Mouse (Mus musculus): ENCODE data around the gene Epb41l1. TPM values are rescaled to one million over a fixed set of nuclear protein-coding genes. Genes with fewer than 3 reads are reported as not detected.
A peak's percentile ranks its signal among the peaks of the same experiment; 100 is the strongest.

Epb41l1 gene
- polyA plus RNA-seq, 1 experiment from 2014 or later: 1.0 TPM

DNA sequence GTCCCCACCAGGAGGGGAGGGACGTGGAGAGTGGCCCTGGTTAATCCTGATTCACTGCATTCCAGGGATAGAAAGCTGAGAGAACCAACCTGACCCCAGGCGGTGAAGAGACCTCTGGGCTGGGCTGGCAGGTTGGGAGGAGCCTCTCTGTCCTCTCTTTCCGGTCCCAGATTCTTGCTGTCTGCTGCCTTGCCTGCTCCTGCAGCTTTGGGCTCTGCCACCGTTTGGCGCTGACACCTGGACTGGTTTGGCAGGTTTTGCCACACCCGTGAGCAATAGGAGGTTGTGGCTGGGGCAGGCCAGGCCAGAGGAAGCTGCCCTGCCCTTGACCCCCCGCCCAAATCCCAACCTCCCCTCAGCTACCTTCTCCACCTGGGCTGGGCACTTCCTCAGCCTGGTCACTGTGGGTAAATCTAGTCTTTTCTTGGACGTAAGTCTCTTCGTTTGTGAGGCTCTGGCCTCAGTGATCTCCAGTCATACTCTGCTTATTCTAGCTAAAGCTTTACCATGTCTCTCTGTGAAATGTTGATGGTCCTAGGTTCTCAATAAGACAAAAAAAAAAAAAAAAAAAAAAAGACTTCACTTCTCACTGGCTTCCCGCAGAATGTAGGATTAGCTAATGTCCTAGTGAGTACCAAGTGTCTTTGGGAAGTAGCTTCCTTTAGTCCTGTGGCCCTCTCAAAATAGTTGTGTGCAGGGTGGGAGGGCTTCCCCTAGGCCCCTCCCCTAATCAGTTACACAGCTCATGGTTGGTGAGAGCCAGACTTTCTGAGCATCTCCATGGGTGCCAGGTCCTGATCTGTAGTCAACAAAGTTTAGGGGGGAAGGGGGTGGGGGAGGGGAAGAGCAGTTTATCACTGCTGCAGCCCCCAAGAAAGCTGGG, 26.9 kb downstream of the Epb41l1 start:
- Histone ChIP-seq H3K36me3 (peaks cover 6% of the 10 kb centered on the region; the same call in 1 of the 2 replicates), H3K4me2 (no peak overlapping the region), H3K4me3 (no peak overlapping the region), H3K9ac (no peak overlapping the region), H3K9me3 (replicated peaks) (no peaks in the 10 kb centered on the region), H3K27me3 (replicated peaks) (0 out of 2 replicates have a peak, but pooled peaks cover 4% of the 10 kb centered on the region), H3K4me1 (peaks cover 11% of the 10 kb centered on the region; the same call in 1 of the 2 replicates), H3K27ac (no peak overlapping the region)
- 13% methylated on average over 10 of the region's 10 CpGs for WGBS (ENCODE audit: insufficient replicate concordance)
- no peak for ATAC-seq

- no peak overlapping the region for H3K9ac ChIP-seq
- no peak for ATAC-seq
- 0 out of 2 replicates have a peak, but pooled peaks cover 4% of the 10 kb centered on the region for H3K27me3 ChIP-seq (replicated peaks)
- no peak overlapping the region for H3K4me2 ChIP-seq
- H3K4me1 ChIP-seq: peaks cover 7% of the 10 kb centered on the region; the same call in 1 of the 2 replicates
- H3K27ac ChIP-seq: no peak overlapping the region
- H3K4me3 ChIP-seq: no peak overlapping the region
- no peaks in the 10 kb centered on the region for H3K36me3 ChIP-seq
- no peaks in the 10 kb centered on the region for H3K9me3 ChIP-seq (replicated peaks)
- 69% methylated on average over 13 of the region's 13 CpGs for WGBS (ENCODE audit: insufficient replicate concordance)
Measured at GRCm38 (mm10) chr2:156451225-156452148, 30.8 kb downstream of the Epb41l1 start.

DNA sequence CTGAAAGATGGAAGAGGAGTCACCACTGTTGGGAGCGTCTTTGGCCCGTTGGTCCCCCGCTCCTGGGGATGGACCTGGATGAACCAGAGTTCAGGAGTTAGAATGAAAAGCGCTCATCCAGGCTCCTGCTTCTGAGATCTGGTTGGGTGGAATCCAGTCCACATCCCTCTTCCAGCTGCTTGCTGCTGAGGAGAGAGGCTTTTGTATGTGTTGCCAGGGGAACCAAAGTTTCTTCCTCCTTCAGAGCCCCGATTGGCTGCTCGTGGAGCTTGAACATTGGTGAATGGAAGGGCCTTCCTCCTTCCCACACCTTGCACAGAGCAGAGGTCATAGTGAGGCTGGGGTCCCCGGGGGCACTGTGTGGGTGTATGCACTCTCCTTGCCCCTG, 31.4 kb downstream of the Epb41l1 start:
- H3K4me2 ChIP-seq: no peak overlapping the region
- no peaks in the 10 kb centered on the region for H3K9me3 ChIP-seq (replicated peaks)
- no peak for ATAC-seq
- no peak overlapping the region for H3K27ac ChIP-seq
- 78% methylated on average over 7 of the region's 7 CpGs for WGBS (ENCODE audit: insufficient replicate concordance)
- H3K4me1 ChIP-seq: peaks cover 5% of the 10 kb centered on the region; the same call in 1 of the 2 replicates
- H3K4me3 ChIP-seq: no peak overlapping the region
- no peaks in the 10 kb centered on the region for H3K36me3 ChIP-seq
- H3K27me3 ChIP-seq (replicated peaks): 0 out of 2 replicates have a peak, but pooled peaks cover 4% of the 10 kb centered on the region
- H3K9ac ChIP-seq: no peak overlapping the region

DNA sequence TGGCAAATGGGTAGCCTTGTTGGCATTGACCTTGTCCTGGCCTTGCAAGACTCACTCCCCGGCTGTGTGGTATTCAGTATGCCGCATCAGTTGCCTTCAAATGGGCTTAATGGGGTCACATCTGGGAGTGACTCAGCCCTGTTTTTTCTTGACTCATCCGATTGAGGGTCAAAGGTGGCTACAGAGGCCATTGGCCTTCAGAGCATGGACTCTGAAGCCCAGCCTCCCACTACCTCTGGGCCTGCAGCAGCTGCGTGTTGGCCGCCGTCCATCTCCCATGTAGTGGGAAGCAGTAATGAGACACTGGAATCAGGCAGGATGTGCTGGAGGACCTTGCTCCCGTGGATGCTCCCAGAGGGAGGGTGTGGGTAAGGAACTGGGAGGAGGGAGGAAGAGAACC, 33.1 kb downstream of the Epb41l1 start:
- no peaks in the 10 kb centered on the region for H3K27me3 ChIP-seq (replicated peaks)
- H3K9ac ChIP-seq: no peak overlapping the region
- no peaks in the 10 kb centered on the region for H3K4me1 ChIP-seq
- no peak overlapping the region for H3K27ac ChIP-seq
- H3K4me3 ChIP-seq: no peak overlapping the region
- 62% methylated on average over 7 of the region's 7 CpGs for WGBS (ENCODE audit: insufficient replicate concordance)
- H3K36me3 ChIP-seq: no peaks in the 10 kb centered on the region
- H3K4me2 ChIP-seq: no peak overlapping the region
- no peaks in the 10 kb centered on the region for H3K9me3 ChIP-seq (replicated peaks)
- peak; percentile 55; the same call in 1 of the 2 replicates for ATAC-seq

GRCm38 (mm10) chr2:156455508-156456108, 34.9 kb downstream of the Epb41l1 start:
- no peak overlapping the region for H3K4me3 ChIP-seq
- no peak overlapping the region for H3K9ac ChIP-seq
- H3K36me3 ChIP-seq: no peaks in the 10 kb centered on the region
- H3K4me2 ChIP-seq: no peak overlapping the region
- H3K27ac ChIP-seq: no peak overlapping the region
- no peaks in the 10 kb centered on the region for H3K9me3 ChIP-seq (replicated peaks)
- H3K27me3 ChIP-seq (replicated peaks): peaks cover 11% of the 10 kb centered on the region
- ATAC-seq: no peak
- 74% methylated on average over 9 of the region's 9 CpGs for WGBS (ENCODE audit: insufficient replicate concordance)
- H3K4me1 ChIP-seq: no peaks in the 10 kb centered on the region

GRCm38 (mm10) chr2:156456386-156457342, 36.0 kb downstream of the Epb41l1 start:
- H3K9ac ChIP-seq: no peak overlapping the region
- WGBS (ENCODE audit: insufficient replicate concordance): 57% methylated on average over 14 of the region's 14 CpGs

GRCm38 (mm10) chr2:156457343-156457717, 36.6 kb downstream of the Epb41l1 start:
- no peak for ATAC-seq
- Histone ChIP-seq H3K4me1 (no peaks in the 10 kb centered on the region), H3K4me2 (no peak overlapping the region), H3K36me3 (no peaks in the 10 kb centered on the region), H3K4me3 (no peak overlapping the region), H3K9me3 (replicated peaks) (no peaks in the 10 kb centered on the region), H3K9ac (no peak overlapping the region), H3K27me3 (replicated peaks) (peaks cover 17% of the 10 kb centered on the region), H3K27ac (no peak overlapping the region)
- 55% methylated on average over 4 of the region's 4 CpGs for WGBS (ENCODE audit: insufficient replicate concordance)

More at GRCm38 (mm10) chr2:156456386-156457342, 36.0 kb downstream of the Epb41l1 start:
- no peaks in the 10 kb centered on the region for H3K36me3 ChIP-seq
- no peak overlapping the region for H3K4me3 ChIP-seq
- ATAC-seq: no peak
- no peaks in the 10 kb centered on the region for H3K9me3 ChIP-seq (replicated peaks)
- peaks cover 14% of the 10 kb centered on the region for H3K27me3 ChIP-seq (replicated peaks)
- no peak overlapping the region for H3K4me2 ChIP-seq
- no peak overlapping the region for H3K27ac ChIP-seq
- no peaks in the 10 kb centered on the region for H3K4me1 ChIP-seq

GRCm38 (mm10) chr2:156460470-156460869, 39.8 kb downstream of the Epb41l1 start:
- ATAC-seq: no peak
- WGBS (ENCODE audit: insufficient replicate concordance): 37% methylated on average over 14 of the region's 14 CpGs
- Histone ChIP-seq H3K4me3 (no peak overlapping the region), H3K4me1 (no peaks in the 10 kb centered on the region), H3K9me3 (replicated peaks) (no peaks in the 10 kb centered on the region), H3K27me3 (replicated peaks) (peaks cover 34% of the 10 kb centered on the region), H3K27ac (no peak overlapping the region), H3K36me3 (no peaks in the 10 kb centered on the region), H3K4me2 (no peak overlapping the region), H3K9ac (no peak overlapping the region)

GRCm38 (mm10) chr2:156462154-156463029, 41.7 kb downstream of the Epb41l1 start:
- Histone ChIP-seq H3K4me2 (no peak overlapping the region), H3K9ac (no peak overlapping the region), H3K36me3 (no peaks in the 10 kb centered on the region), H3K27me3 (replicated peaks) (peaks cover 38% of the 10 kb centered on the region), H3K4me1 (no peaks in the 10 kb centered on the region), H3K4me3 (no peak overlapping the region), H3K9me3 (replicated peaks) (no peaks in the 10 kb centered on the region), H3K27ac (no peak overlapping the region)
- no peak for ATAC-seq
- 44% methylated on average over 14 of the region's 14 CpGs for WGBS (ENCODE audit: insufficient replicate concordance)

- no peaks in the 10 kb centered on the region for H3K9me3 ChIP-seq (replicated peaks)
- H3K4me3 ChIP-seq: no peak overlapping the region
- no peak overlapping the region for H3K4me2 ChIP-seq
- H3K27ac ChIP-seq: no peak overlapping the region
- H3K4me1 ChIP-seq: no peaks in the 10 kb centered on the region
- 64% methylated on average over 4 of the region's 4 CpGs for WGBS (ENCODE audit: insufficient replicate concordance)
- H3K27me3 ChIP-seq (replicated peaks): peaks cover 38% of the 10 kb centered on the region
- no peaks in the 10 kb centered on the region for H3K36me3 ChIP-seq
- no peak for ATAC-seq
- no peak overlapping the region for H3K9ac ChIP-seq
Measured at GRCm38 (mm10) chr2:156464416-156464815, 43.7 kb downstream of the Epb41l1 start.
